Mouse (Mus musculus) E14TG2a.4 (cell line): ENCODE results near the gene Gstm7.

Source experiments
- CTCF ChIP-seq: conservative IDR thresholded peaks from 2 replicates; pipeline ENCODE4 v1.5.1; 2014; ENCODE audit warnings: low read length
- POU5F1 ChIP-seq: IDR thresholded peaks from 2 replicates; pipeline ENCODE4 v1.6.1; 2014; ENCODE audit warnings: low read length, borderline replicate concordance

DNA sequence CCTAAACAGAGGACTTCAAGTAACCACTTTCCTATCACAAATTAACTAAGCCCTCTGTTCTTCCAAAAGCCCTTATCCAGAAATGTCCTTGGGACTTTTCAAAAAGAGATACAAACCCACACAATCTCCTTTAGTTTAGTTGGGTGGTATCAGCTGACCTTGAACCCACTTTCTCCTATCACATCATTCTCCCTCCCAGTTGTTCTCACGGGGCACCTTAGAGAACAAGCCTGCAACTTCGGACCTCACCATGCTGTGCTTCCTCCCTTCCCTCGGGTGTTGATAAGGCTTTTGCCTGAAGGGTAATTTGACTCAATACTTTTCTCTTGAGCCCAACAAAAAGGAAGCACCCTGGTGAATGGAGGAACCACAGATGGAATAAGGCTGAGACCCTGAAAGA is 4.3 kb upstream of the Gstm7 start:
- TF ChIP-seq POU5F1 (no peak), CTCF (no peak)
